Mouse (Mus musculus): ENCODE data around the gene Cyp2j5. TPM values are rescaled to one million over a fixed set of nuclear protein-coding genes. Genes with fewer than 3 reads are reported as not detected.

Gene Cyp2j5
- polyA plus RNA-seq (2017; shearing (Covaris generic)), result not detected

GRCm38 (mm10) chr4:96663991-96664390, at the start of gene Cyp2j5:
Gene Cyp2j5, minus strand, starts transcription at chr4:96664154.

GRCm38 (mm10) chr4:96590911-96591790, 72.8 kb downstream of the Cyp2j5 start, which contains the start of gene Cyp2j9:
Gene Cyp2j9, minus strand, starts transcription at chr4:96591578.

Other genes with a start within 250 kb of the Cyp2j5 start
- gene Cyp2j8, start 156.8 kb downstream of the Cyp2j5 start, polyA plus RNA-seq (2017; shearing (Covaris generic)), result not detected
- gene Cyp2j6, start 110.5 kb downstream of the Cyp2j5 start, polyA plus RNA-seq (2017; shearing (Covaris generic)), result not detected
- 0.49 TPM for gene Cyp2j9, start 72.6 kb downstream of the Cyp2j5 start, polyA plus RNA-seq (2017; shearing (Covaris generic))
- gene Gm12695, start 121.0 kb upstream of the Cyp2j5 start, polyA plus RNA-seq (2017; shearing (Covaris generic)), result not detected